In genomic region chr4:46668620-46669019, GRCm38 (mm10) we compare ENCODE assay signal across 18 mouse cellular contexts. TPM values are rescaled to one million over a fixed set of nuclear protein-coding genes. Genes with fewer than 3 reads are reported as not detected.
DNase-seq lines count a peak whose midpoint lies in the region; ATAC-seq and TF ChIP-seq lines count a peak whose summit lies in the region.
"Had no signal": no experiment of that assay in that cellular context is flagged by ENCODE, and none has a peak within 500 bp of the region (broad histone marks: within the 10 kb centered on the region; RNA-seq: fewer than 3 reads in every experiment).

No protein-coding gene starts in this region.

- TF ChIP-seq POLR2A in ES-Bruce4 (IDR thresholded peaks at IDR 0.05; ENCODE audit: insufficient read depth, low read length): no peak
- no peak for TF ChIP-seq POLR2A in cortical plate, adult 2 months (IDR thresholded peaks at IDR 0.05; ENCODE audit: extremely low read depth, insufficient read depth, low read length)

- no peak overlapping the region for H3K4me2 ChIP-seq in hindbrain, embryonic 13.5 days
- H3K4me2 ChIP-seq in hindbrain, embryonic 11.5 days (replicated peaks; ENCODE audit: low read depth, low read length): no peak overlapping the region
- no peak overlapping the region for H3K4me2 ChIP-seq in intestine, embryonic 15.5 days (replicated peaks)
- H3K4me2 ChIP-seq: kidney, embryonic 15.5 days; lung, embryonic 15.5 days; midbrain, embryonic 12.5 days had no signal

- peak; percentile 84 for TF ChIP-seq EP300 in ES-Bruce4 (IDR thresholded peaks at IDR 0.05; ENCODE audit: insufficient read depth, low read depth, low read length)

- peak overlapping the region; percentile 23; the same call in 1 of the 2 replicates for H3K27ac ChIP-seq in hindbrain, embryonic 13.5 days
- no peak overlapping the region for H3K27ac ChIP-seq in hindbrain, embryonic 11.5 days (ENCODE audit: low read depth, low read length)
- H3K27ac ChIP-seq in ES-Bruce4 (ENCODE audit: insufficient read depth, low read length): peak overlapping the region; percentile 70
- H3K27ac ChIP-seq in cortical plate, adult 2 months (ENCODE audit: insufficient read depth, low read length): peak overlapping the region; percentile 79
- H3K27ac ChIP-seq in intestine, embryonic 15.5 days: no peak overlapping the region
- H3K27ac ChIP-seq: kidney, embryonic 15.5 days; lung, embryonic 15.5 days; midbrain, embryonic 12.5 days had no signal

- peaks cover 20% of the 10 kb centered on the region for H3K4me1 ChIP-seq in hindbrain, embryonic 13.5 days (replicated peaks)
- peaks cover 3% of the 10 kb centered on the region; the same call in 1 of the 2 replicates for H3K4me1 ChIP-seq in hindbrain, embryonic 11.5 days (replicated peaks; ENCODE audit: control insufficient read depth, insufficient read depth, low read length)
- H3K4me1 ChIP-seq in ES-Bruce4 (ENCODE audit: control insufficient read depth, insufficient read depth, low read length): peaks cover 8% of the 10 kb centered on the region
- H3K4me1 ChIP-seq in cortical plate, adult 2 months (ENCODE audit: control insufficient read depth, insufficient read depth, low read length): peaks cover 3% of the 10 kb centered on the region; the same call in 1 of the 2 replicates
- H3K4me1 ChIP-seq in intestine, embryonic 15.5 days (replicated peaks): peaks cover 8% of the 10 kb centered on the region

- peaks cover 3% of the 10 kb centered on the region; the same call in 1 of the 2 replicates for H3K9me3 ChIP-seq in hindbrain, embryonic 13.5 days
- no peaks in the 10 kb centered on the region for H3K9me3 ChIP-seq in hindbrain, embryonic 11.5 days (ENCODE audit: control insufficient read depth, low read length)
- H3K9me3 ChIP-seq in ES-Bruce4 (replicated peaks; ENCODE audit: control insufficient read depth, insufficient read depth, low read length, poor library complexity, severe bottlenecking): no peaks in the 10 kb centered on the region
- H3K9me3 ChIP-seq in intestine, embryonic 15.5 days: no peaks in the 10 kb centered on the region
- H3K9me3 ChIP-seq: kidney, embryonic 15.5 days; lung, embryonic 15.5 days had no signal

- DNase-seq in embryo, embryonic 10 days (ENCODE audit: low spot score): peak; percentile 14
- no peak for DNase-seq in embryo, embryonic 9.5 days (ENCODE audit: extremely low spot score)
- no peak for DNase-seq in hindbrain, embryonic 11.5 days (ENCODE audit: low spot score)
- DNase-seq in lung, postnatal 36 days: no peak
- DNase-seq: cerebellum, adult 18-20 months; embryo, embryonic 11 days; liver; retina, postnatal 1 day; thymus, postnatal 4 days had no signal

- ATAC-seq in hindbrain, embryonic 13.5 days (ENCODE audit: low FRiP score): no peak
- no peak for ATAC-seq in hindbrain, embryonic 11.5 days (ENCODE audit: low FRiP score)
- ATAC-seq in intestine, embryonic 15.5 days: no peak
- ATAC-seq: forebrain, embryonic 16.5 days had no signal

- H3K27me3 ChIP-seq in hindbrain, embryonic 13.5 days: peaks cover 5% of the 10 kb centered on the region; the same call in 1 of the 2 replicates
- no peaks in the 10 kb centered on the region for H3K27me3 ChIP-seq in hindbrain, embryonic 11.5 days (ENCODE audit: control insufficient read depth, insufficient read depth, low read length)
- H3K27me3 ChIP-seq in ES-Bruce4 (ENCODE audit: control insufficient read depth, insufficient read depth, low read length, poor library complexity, severe bottlenecking): no peaks in the 10 kb centered on the region
- no peaks in the 10 kb centered on the region for H3K27me3 ChIP-seq in intestine, embryonic 15.5 days (replicated peaks)
- H3K27me3 ChIP-seq: kidney, embryonic 15.5 days; lung, embryonic 15.5 days; midbrain, embryonic 12.5 days had no signal

- H3K9ac ChIP-seq in hindbrain, embryonic 13.5 days: no peak overlapping the region
- no peak overlapping the region for H3K9ac ChIP-seq in hindbrain, embryonic 11.5 days (ENCODE audit: low read depth, low read length)
- H3K9ac ChIP-seq in ES-Bruce4 (ENCODE audit: low read depth, poor library complexity, severe bottlenecking): no peak overlapping the region
- no peak overlapping the region for H3K9ac ChIP-seq in intestine, embryonic 15.5 days
- H3K9ac ChIP-seq: kidney, embryonic 15.5 days; lung, embryonic 15.5 days; midbrain, embryonic 12.5 days had no signal

- no peak for TF ChIP-seq CTCF in ES-Bruce4 (IDR thresholded peaks at IDR 0.05; ENCODE audit: low read depth, low read length)
- no peak for TF ChIP-seq CTCF in cortical plate, adult 2 months (IDR thresholded peaks at IDR 0.05; ENCODE audit: extremely low read depth, insufficient read depth, low read length)

- no peak overlapping the region for H3K4me3 ChIP-seq in hindbrain, embryonic 13.5 days
- no peak overlapping the region for H3K4me3 ChIP-seq in hindbrain, embryonic 11.5 days (ENCODE audit: low read depth, low read length)
- no peak overlapping the region for H3K4me3 ChIP-seq in ES-Bruce4 (ENCODE audit: low read depth, low read length)
- H3K4me3 ChIP-seq in cortical plate, adult 2 months (ENCODE audit: insufficient read depth, low read length): no peak overlapping the region
- H3K4me3 ChIP-seq in intestine, embryonic 15.5 days (replicated peaks): no peak overlapping the region
- H3K4me3 ChIP-seq: kidney, embryonic 15.5 days; lung, embryonic 15.5 days; midbrain, embryonic 12.5 days had no signal

- H3K36me3 ChIP-seq in hindbrain, embryonic 13.5 days: peaks cover 8% of the 10 kb centered on the region
- no peaks in the 10 kb centered on the region for H3K36me3 ChIP-seq in hindbrain, embryonic 11.5 days (ENCODE audit: control insufficient read depth, insufficient read depth, low read length)
- H3K36me3 ChIP-seq in ES-Bruce4 (ENCODE audit: control insufficient read depth, insufficient read depth, low read length, poor library complexity, severe bottlenecking): no peaks in the 10 kb centered on the region
- no peaks in the 10 kb centered on the region for H3K36me3 ChIP-seq in intestine, embryonic 15.5 days
- H3K36me3 ChIP-seq: G1E; kidney, embryonic 15.5 days; lung, embryonic 15.5 days; midbrain, embryonic 12.5 days had no signal

- 77% methylated on average over 11 of the region's 11 CpGs for WGBS in hindbrain, embryonic 13.5 days
- WGBS in hindbrain, embryonic 11.5 days: 84% methylated on average over 11 of the region's 11 CpGs
- 72% methylated on average over 11 of the region's 11 CpGs for WGBS in intestine, embryonic 15.5 days

RNA-seq across cellular contexts. Expression of gene Tbc1d2, which starts 18.6 kb away (rescaled TPM):
- 0.73 and 0.75 TPM in 2 replicates for polyA plus RNA-seq in hindbrain, embryonic 13.5 days (2015; fragmentation: Nextera tagmentation; extraction: Ambion mirVana)
- 1.0 and 1.1 TPM in 2 replicates for polyA plus RNA-seq in hindbrain, embryonic 11.5 days (2014; fragmentation: Nextera tagmentation; extraction: Ambion mirVana)
- polyA plus RNA-seq in ES-Bruce4 (2011; ENCODE audit: insufficient read depth, insufficient read length, low read depth, missing spikeins): 7.7 TPM in 2 replicates
- 5.6 and 6.4 TPM in 2 replicates for polyA plus RNA-seq in cortical plate, adult 2 months (2012; rRNA removed)
- 6.0 and 6.3 TPM in 2 replicates for polyA plus RNA-seq in intestine, embryonic 15.5 days (2015; fragmentation: Nextera tagmentation; extraction: Ambion mirVana)
- polyA plus RNA-seq: G1E had no signal

Comparison
In these comparisons a context has a peak if more than half of its experiments do, and no peak if none do; other contexts are left out.
1. H3K27ac ChIP-seq: peak in hindbrain, embryonic 13.5 days (single experiment), ES-Bruce4 (single experiment) and cortical plate, adult 2 months (single experiment); none in hindbrain, embryonic 11.5 days (single experiment) and intestine, embryonic 15.5 days (single experiment).